ENCODE assay signal across 19 mouse cellular contexts in the genomic region with DNA sequence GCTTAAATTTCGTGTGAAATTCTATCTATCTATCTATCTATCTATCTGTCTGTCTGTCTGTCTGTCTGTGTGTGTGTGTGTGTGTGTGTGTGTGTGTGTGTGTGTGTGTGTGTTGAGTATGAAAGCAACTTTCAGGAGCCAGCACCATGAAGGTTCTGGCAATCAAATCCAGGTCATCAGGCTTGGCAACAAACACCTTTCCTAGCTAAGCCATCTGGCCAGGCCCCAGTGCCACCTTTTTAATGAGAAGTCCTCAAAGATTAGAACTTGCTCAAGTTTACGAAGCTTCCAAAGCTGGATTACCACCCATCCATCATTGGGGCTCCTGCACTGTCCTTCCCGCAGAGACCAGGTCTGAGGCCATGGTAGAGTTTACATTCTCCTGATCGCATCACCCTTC.
DNase-seq lines count a peak whose midpoint lies in the region; ATAC-seq and TF ChIP-seq lines count a peak whose summit lies in the region.
"Had no signal": no experiment of that assay in that cellular context is flagged by ENCODE, and none has a peak within 500 bp of the region (broad histone marks: within the 10 kb centered on the region; RNA-seq: fewer than 3 reads in every experiment).

No protein-coding gene starts in this region.

- no peak overlapping the region for H3K4me3 ChIP-seq in cerebellum, adult 2 months (replicated peaks; ENCODE audit: insufficient read depth, low read depth, low read length)
- H3K4me3 ChIP-seq: embryonic facial prominence, embryonic 12.5 days; forebrain, embryonic 15.5 days; heart, embryonic 13.5 days; hindbrain, embryonic 15.5 days had no signal

- H3K4me1 ChIP-seq in cerebellum, adult 2 months (ENCODE audit: control insufficient read depth, insufficient read depth, low read length): peaks cover 21% of the 10 kb centered on the region
- H3K4me1 ChIP-seq: embryonic facial prominence, embryonic 12.5 days; forebrain, embryonic 15.5 days; heart, embryonic 13.5 days; hindbrain, embryonic 15.5 days had no signal

- DNase-seq in cerebellum, adult 11 months: peak; percentile 59
- DNase-seq in cerebellum, adult 2 months: peak; percentile 72 to 84
- DNase-seq in cerebellum, postnatal 10 days: peak; percentile 83 to 84
- DNase-seq in right cerebral cortex, adult 18-20 months: no peak
- DNase-seq in adrenal gland, adult (ENCODE audit: inconsistent age in 2 of 2, low spot score in 1 of 2): no peak
- DNase-seq: adrenal gland, postnatal 14 days; B cell, adult 2 months; gastrocnemius, postnatal 36 days; heart, adult 11 months; heart, postnatal 36 days; kidney, adult 2 months had no signal

- WGBS in cerebellum, adult 2 months: 30% methylated on average over 4 of the region's 4 CpGs

- ATAC-seq in cerebellum, adult (ENCODE audit: insufficient number of reproducible peaks, low FRiP score, low TSS enrichment): no peak; the same call in 1 of the 2 replicates
- no peak for ATAC-seq in monocyte, adult 5-6 weeks (replicated peaks; ENCODE audit: insufficient number of reproducible peaks, low FRiP score, low TSS enrichment, poor library complexity, severe bottlenecking)
- ATAC-seq: CD4-positive, CD25-positive, alpha-beta regulatory T cell, adult 4 months; forebrain, embryonic 15.5 days; intestine, embryonic 16.5 days had no signal

- no peak for TF ChIP-seq CTCF in cerebellum, adult 2 months (IDR thresholded peaks at IDR 0.05; ENCODE audit: borderline replicate concordance, insufficient read depth, low read depth, low read length)

- H3K27me3 ChIP-seq in cerebellum, adult 2 months (ENCODE audit: control insufficient read depth, insufficient read depth, low read length): no peaks in the 10 kb centered on the region; the same call in 1 of the 2 replicates
- H3K27me3 ChIP-seq: embryonic facial prominence, embryonic 12.5 days; forebrain, embryonic 15.5 days; heart, embryonic 13.5 days; hindbrain, embryonic 15.5 days had no signal

- H3K27ac ChIP-seq in cerebellum, adult 2 months (ENCODE audit: insufficient read depth, low read length): no peak overlapping the region
- H3K27ac ChIP-seq: embryonic facial prominence, embryonic 12.5 days; forebrain, embryonic 15.5 days; heart, embryonic 13.5 days; hindbrain, embryonic 15.5 days had no signal

- no peak for TF ChIP-seq POLR2A in cerebellum, adult 2 months (IDR thresholded peaks at IDR 0.05; ENCODE audit: borderline replicate concordance, insufficient read depth, low read length)

Comparison
In these comparisons a context has a peak if more than half of its experiments do, and no peak if none do; other contexts are left out.
1. DNase-seq: peak in cerebellum, adult 11 months (single experiment), cerebellum, adult 2 months (2 of 2) and cerebellum, postnatal 10 days (2 of 2); none in right cerebral cortex, adult 18-20 months (single experiment) and adrenal gland, adult (0 of 2).